Mouse (Mus musculus) erythroblast, embryonic 14.5 days (primary cell): Measurements from ENCODE around the gene Pygo2. TPM values are rescaled to one million over a fixed set of nuclear protein-coding genes. Genes with fewer than 3 reads are reported as not detected.
"Not testable (repeated sequence)": the region's sequence is repeated elsewhere in the genome, so short reads cannot be mapped to it uniquely, and the experiment has no call there.

Experiments used
- H3K27me3 ChIP-seq: 2 replicates; pipeline ENCODE4 v1.6.1; 2012; ENCODE audit warnings: inconsistent platforms; ENCODE audit not compliant: control insufficient read depth
- H3K36me3 ChIP-seq: 2 replicates; pipeline ENCODE4 v1.6.1; 2012; ENCODE audit warnings: mild to moderate bottlenecking, inconsistent platforms; ENCODE audit not compliant: control insufficient read depth
- H3K4me1 ChIP-seq: 2 replicates; pipeline ENCODE4 v1.6.1; 2012; ENCODE audit warnings: inconsistent platforms; ENCODE audit not compliant: control insufficient read depth
- H3K4me3 ChIP-seq: replicated peaks from 2 replicates; pipeline ENCODE3; 2012; ENCODE audit warnings: moderate library complexity, mild to moderate bottlenecking, inconsistent platforms
- H3K9me3 ChIP-seq: 2 replicates; pipeline ENCODE4 v1.6.1; 2012; ENCODE audit warnings: low read length, inconsistent platforms, mixed read lengths; ENCODE audit not compliant: control insufficient read depth
- GATA1 ChIP-seq: IDR thresholded peaks from 2 replicates; pipeline ENCODE4 v1.6.1; 2012; ENCODE audit warnings: low read length, inconsistent platforms, mixed read lengths
- TAL1 ChIP-seq: IDR thresholded peaks from 3 replicates; pipeline ENCODE4 v1.6.1; 2012; ENCODE audit warnings: low read length, inconsistent platforms, mixed read lengths
- polyA plus RNA-seq: library from polyadenylated mRNA; stranded (reverse); fragments of >175 nt; gene quantifications from 2 replicates; pipeline ENCODE4 v1.2.3, GENCODE M21; 2012

Pygo2 gene
- polyA plus RNA-seq, 1 experiment = 5.9 TPM

GRCm38 (mm10) chr3:89424416-89425140 lies 5.4 kb upstream of the Pygo2 start:
- peaks cover 82% of the 10 kb centered on the region for H3K36me3 ChIP-seq
- peak overlapping the region; percentile 55 for H3K4me3 ChIP-seq
- TF ChIP-seq GATA1 = no peak
- no peak for TF ChIP-seq TAL1
- no peaks in the 10 kb centered on the region for H3K27me3 ChIP-seq
- peaks cover 83% of the 10 kb centered on the region for H3K4me1 ChIP-seq
- H3K9me3 ChIP-seq = no peaks in the 10 kb centered on the region

DNA sequence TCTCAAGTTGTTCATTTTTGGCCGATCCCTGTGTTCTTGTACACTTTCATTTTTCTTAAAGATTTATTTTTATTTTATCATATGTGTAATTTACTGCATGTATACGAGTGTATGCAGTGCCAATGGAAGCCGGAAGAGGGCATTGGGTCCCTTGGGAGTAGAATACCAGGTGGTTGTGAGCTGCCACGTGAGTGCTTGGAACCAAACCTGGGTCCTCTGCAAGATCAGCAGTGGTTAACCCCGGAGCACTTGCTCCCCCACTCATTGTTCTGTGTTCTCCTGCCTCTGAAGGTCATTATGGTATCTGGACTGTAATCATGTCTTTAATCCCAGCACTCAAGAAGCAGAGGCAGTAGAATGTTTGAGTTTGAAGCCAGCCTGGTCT lies 4.9 kb upstream of the Pygo2 start:
- Histone ChIP-seq H3K27me3 (no peaks in the 10 kb centered on the region), H3K36me3 (peaks cover 85% of the 10 kb centered on the region), H3K4me3 (peak overlapping the region; percentile 55), H3K9me3 (no peaks in the 10 kb centered on the region), H3K4me1 (peaks cover 82% of the 10 kb centered on the region)
- TF ChIP-seq GATA1 (no peak), TAL1 (no peak)

DNA sequence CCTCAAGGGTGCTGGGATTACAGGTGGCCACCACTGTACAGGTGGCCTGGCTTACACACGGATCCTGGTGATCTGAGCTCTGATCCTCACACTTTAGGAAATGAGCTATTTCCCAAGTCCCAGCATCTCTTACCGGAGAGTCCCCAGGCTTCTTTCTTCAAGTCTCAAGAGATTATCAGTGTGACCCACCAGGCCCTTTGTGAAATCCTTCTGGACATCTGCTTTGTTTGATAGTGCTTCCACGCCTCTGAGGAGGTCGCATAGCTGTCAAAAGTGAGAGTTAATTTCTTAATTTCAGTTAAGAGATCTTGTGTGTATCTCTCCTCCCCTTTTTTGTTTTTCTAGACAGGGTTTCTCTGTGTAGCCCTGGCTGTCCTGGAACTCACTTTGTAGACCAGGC lies 4.1 kb upstream of the Pygo2 start:
- H3K4me1 ChIP-seq = peaks cover 84% of the 10 kb centered on the region
- peak; percentile 55; the same call in 2 of the 3 replicates for TF ChIP-seq TAL1
- 0 out of 2 replicates have a peak, but pooled peaks have one; percentile 8 for TF ChIP-seq GATA1
- H3K27me3 ChIP-seq = no peaks in the 10 kb centered on the region
- H3K9me3 ChIP-seq = no peaks in the 10 kb centered on the region
- H3K36me3 ChIP-seq = peaks cover 81% of the 10 kb centered on the region
- H3K4me3 ChIP-seq = peak overlapping the region; percentile 55

DNA sequence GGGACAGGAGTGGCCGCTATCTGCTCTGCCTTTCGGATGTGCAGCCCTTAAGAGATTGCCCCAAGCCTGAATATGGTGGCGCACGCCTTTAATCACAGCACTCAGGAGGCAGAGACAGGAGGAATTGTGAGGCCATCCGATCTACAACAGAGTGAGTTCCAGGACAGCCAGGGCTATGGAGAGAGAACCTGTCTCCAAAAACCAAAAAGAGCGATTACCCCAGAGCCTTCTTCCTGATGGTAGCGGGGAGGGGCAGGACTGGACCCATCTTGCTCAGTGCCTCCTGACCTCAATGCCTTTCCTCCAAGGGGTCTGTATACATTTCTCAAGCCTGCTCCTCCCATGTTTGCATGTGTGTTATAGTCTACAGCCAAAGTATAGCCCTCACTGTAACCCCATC lies 993 bp upstream of the Pygo2 start:
- not testable (repeated sequence) for H3K9me3 ChIP-seq, H3K4me3 ChIP-seq, H3K27me3 ChIP-seq
- H3K36me3 ChIP-seq = peaks cover 82% of the 10 kb centered on the region
- peaks cover 70% of the 10 kb centered on the region for H3K4me1 ChIP-seq

- Histone ChIP-seq H3K36me3 (peaks cover 57% of the 10 kb centered on the region), H3K9me3 (no peaks in the 10 kb centered on the region), H3K27me3 (no peaks in the 10 kb centered on the region), H3K4me3 (no peak overlapping the region), H3K4me1 (peaks cover 58% of the 10 kb centered on the region)
- no peak for TF ChIP-seq GATA1
- TF ChIP-seq TAL1 = no peak
Observed at GRCm38 (mm10) chr3:89432606-89433005, 2.6 kb downstream of the Pygo2 start.

DNA sequence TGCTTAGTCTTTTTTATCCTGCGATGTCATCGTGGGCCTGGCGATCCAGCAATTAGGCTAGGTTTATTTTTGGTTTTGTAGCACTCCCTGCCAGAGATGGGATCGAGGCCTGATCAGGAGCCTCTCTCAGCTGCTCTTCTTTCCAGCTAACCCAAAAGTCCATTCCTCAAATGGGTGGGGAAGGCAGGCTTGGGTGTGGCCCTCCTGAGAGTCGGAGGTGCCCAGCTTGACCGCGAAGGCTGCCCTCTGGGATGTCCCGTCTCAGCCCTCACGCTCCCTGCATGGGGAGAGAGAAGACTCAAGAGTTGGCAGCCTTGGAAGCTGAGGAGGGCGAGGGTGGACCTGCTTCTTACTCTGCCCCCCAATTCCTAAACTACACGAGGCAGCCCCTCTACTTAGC lies 4.5 kb downstream of the Pygo2 start:
- H3K9me3 ChIP-seq = no peaks in the 10 kb centered on the region
- peaks cover 39% of the 10 kb centered on the region for H3K36me3 ChIP-seq
- H3K4me3 ChIP-seq = no peak overlapping the region
- H3K4me1 ChIP-seq = peaks cover 55% of the 10 kb centered on the region
- TF ChIP-seq GATA1 = no peak
- TF ChIP-seq TAL1 = no peak
- H3K27me3 ChIP-seq = no peaks in the 10 kb centered on the region

- peaks cover 51% of the 10 kb centered on the region for H3K4me1 ChIP-seq
- H3K36me3 ChIP-seq = peaks cover 37% of the 10 kb centered on the region
Observed at GRCm38 (mm10) chr3:89435041-89435440, 5.0 kb downstream of the Pygo2 start.

DNA sequence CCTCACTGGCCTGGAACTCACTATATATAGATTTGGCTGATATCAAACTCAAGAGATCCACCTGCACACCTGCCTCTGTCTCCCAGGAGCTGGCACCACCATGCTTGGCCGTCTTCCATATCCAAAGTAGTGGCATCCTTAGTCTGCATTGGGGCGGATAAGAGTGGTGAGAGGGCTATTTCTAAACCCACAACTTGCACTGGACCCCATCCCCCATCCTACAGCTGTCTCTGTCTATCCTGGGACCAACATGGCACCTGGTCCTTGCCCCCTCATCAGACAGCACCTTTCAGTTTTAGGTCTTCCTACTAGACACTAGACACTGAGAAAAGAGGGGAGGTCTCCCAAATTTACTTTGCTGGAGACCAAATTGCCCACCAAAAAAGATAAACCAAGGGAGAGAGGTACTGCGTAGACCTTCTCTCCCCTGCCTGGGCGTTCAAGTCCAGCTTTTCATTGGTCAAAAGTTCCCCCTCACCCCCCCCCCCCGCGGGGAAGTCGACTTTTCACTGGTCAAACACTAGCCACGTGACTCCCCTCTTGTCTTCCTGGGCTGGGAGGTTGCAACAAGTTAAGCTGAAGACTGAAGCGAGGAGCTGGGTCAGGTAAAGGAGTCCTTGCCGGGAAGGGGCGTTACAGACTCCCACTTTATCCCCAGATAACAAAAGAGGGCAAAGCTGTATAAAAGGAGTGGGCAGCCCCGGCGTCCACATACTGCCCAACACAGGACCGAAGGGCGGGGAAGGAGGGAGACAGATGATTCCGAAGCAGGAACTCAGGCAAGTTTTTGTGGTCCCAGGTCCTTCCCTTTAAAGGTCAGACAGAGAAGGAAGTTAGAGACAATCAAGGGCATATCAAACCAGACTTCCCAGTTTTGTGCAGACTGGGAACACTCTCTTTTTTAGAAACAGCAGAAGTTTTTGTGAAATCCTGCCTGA lies 6.4 kb downstream of the Pygo2 start, which contains the start of gene Pbxip1:
Pbxip1 (plus strand) TSS at position 531 of the 938 bp plus-strand sequence.
- Histone ChIP-seq H3K36me3 (peaks cover 32% of the 10 kb centered on the region), H3K4me1 (peaks cover 37% of the 10 kb centered on the region), H3K9me3 (no peaks in the 10 kb centered on the region), H3K4me3 (peak within 1 kb of the TSS; percentile 63), H3K27me3 (no peaks in the 10 kb centered on the region)
- TF ChIP-seq TAL1 (no peak), GATA1 (no peak)

More at GRCm38 (mm10) chr3:89435041-89435440, 5.0 kb downstream of the Pygo2 start:
- Histone ChIP-seq H3K27me3 (no peaks in the 10 kb centered on the region), H3K4me3 (no peak overlapping the region), H3K9me3 (no peaks in the 10 kb centered on the region)
- TF ChIP-seq TAL1 = no peak
- TF ChIP-seq GATA1 = no peak

DNA sequence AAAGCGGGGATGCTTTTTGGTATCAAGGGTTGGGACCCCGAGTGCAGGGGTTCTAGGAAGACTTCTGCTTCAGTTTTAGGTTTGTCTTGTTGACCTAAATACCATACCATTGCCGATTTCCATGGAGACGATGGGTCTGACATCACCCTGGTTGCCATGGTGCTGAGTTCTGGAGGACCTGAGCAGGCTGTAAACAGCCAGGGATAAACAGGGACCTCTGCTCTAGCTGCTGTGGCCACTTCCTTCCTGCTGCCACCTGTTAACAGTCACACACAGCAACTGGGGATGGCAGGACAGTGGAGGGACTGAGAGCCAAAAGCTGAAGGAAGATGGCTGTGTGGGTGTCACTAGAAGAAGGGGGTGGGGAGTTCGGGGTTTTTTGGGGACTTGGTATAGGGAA lies 7.3 kb downstream of the Pygo2 start:
- Histone ChIP-seq H3K9me3 (no peaks in the 10 kb centered on the region), H3K4me1 (peaks cover 33% of the 10 kb centered on the region), H3K4me3 (peak overlapping the region; percentile 63), H3K27me3 (no peaks in the 10 kb centered on the region), H3K36me3 (peaks cover 28% of the 10 kb centered on the region)
- TF ChIP-seq GATA1 (no peak), TAL1 (no peak)
